Comparison of ENCODE assay signal across 9 mouse cellular contexts in the genomic region with DNA sequence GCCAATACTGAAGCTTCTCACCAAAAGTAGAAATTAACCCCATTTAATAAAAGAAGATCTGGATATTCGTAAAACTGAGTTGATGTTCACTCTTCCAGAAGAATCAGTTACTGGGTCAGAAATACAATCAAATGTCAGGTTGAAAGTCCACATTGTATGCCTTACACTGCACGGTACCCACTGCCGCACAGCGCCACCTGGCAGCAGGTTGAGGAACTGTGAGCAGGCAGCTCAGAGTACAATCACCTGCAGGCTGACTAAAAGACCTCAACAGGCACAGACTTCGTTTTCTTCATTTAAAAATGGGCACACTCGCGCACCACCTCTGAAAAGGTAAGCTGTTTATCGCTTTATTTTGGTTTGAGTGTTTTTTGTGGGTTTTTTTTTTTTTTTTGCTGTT.
DNase-seq lines count a peak whose midpoint lies in the region; ATAC-seq and TF ChIP-seq lines count a peak whose summit lies in the region.
"Had no signal": no experiment of that assay in that cellular context is flagged by ENCODE, and none has a peak within 500 bp of the region (broad histone marks: within the 10 kb centered on the region; RNA-seq: fewer than 3 reads in every experiment).

No protein-coding gene starts in this region.

- H3K27ac ChIP-seq in thymus, adult 2 months (ENCODE audit: control insufficient read depth, insufficient read depth, low read length): no peak overlapping the region
- H3K27ac ChIP-seq in kidney, embryonic 16.5 days (ENCODE audit: low read length): no peak overlapping the region
- H3K27ac ChIP-seq in limb, embryonic 14.5 days (replicated peaks; ENCODE audit: low read depth, low read length): no peak overlapping the region

- H3K36me3 ChIP-seq in thymus, adult 2 months (ENCODE audit: control insufficient read depth, insufficient read depth, low read length): no peaks in the 10 kb centered on the region
- H3K36me3 ChIP-seq in kidney, embryonic 16.5 days (ENCODE audit: insufficient read depth, low read length): no peaks in the 10 kb centered on the region
- H3K36me3 ChIP-seq in limb, embryonic 14.5 days (ENCODE audit: control insufficient read depth, insufficient read depth, low read length): no peaks in the 10 kb centered on the region

- H3K4me1 ChIP-seq in thymus, adult 2 months (replicated peaks; ENCODE audit: control insufficient read depth, insufficient read depth, low read length): no peaks in the 10 kb centered on the region
- H3K4me1 ChIP-seq in kidney, embryonic 16.5 days (ENCODE audit: insufficient read depth, low read length): no peaks in the 10 kb centered on the region
- no peaks in the 10 kb centered on the region for H3K4me1 ChIP-seq in limb, embryonic 14.5 days (ENCODE audit: control insufficient read depth, insufficient read depth, low read length)

- H3K4me2 ChIP-seq in kidney, embryonic 16.5 days (replicated peaks; ENCODE audit: low read depth, low read length): no peak overlapping the region
- H3K4me2 ChIP-seq in limb, embryonic 14.5 days (replicated peaks; ENCODE audit: low read depth, low read length, severe bottlenecking): no peak overlapping the region

- 0 out of 2 replicates have a peak, but pooled peaks have one; percentile 21 for TF ChIP-seq CTCF in thymus, adult 2 months (IDR thresholded peaks at IDR 0.05; ENCODE audit: borderline replicate concordance, control insufficient read depth, extremely low read depth, insufficient read depth, low read length, poor library complexity)

- peak; percentile 6 for DNase-seq in thymus, adult 2 months
- no peak for DNase-seq in thymus, postnatal 36 days
- DNase-seq in cerebellum, postnatal 14 days: peak; percentile 87 to 89
- peak; percentile 73 to 85 for DNase-seq in frontal cortex, postnatal 36 days (ENCODE audit: low spot score in 2 of 2)
- peak; percentile 45 for DNase-seq in limb, embryonic 14.5 days (ENCODE audit: low spot score)
- DNase-seq in ovary, postnatal 14 days (ENCODE audit: low spot score): peak; percentile 49
- DNase-seq in natural killer cell, adult 2 months (ENCODE audit: low spot score in 2 of 2): no peak

- H3K9ac ChIP-seq in kidney, embryonic 16.5 days (replicated peaks; ENCODE audit: low read length): no peak overlapping the region
- H3K9ac ChIP-seq in limb, embryonic 14.5 days (ENCODE audit: low read depth, low read length, severe bottlenecking): no peak overlapping the region

- H3K27me3 ChIP-seq in thymus, adult 2 months (ENCODE audit: control insufficient read depth, insufficient read depth, low read length): no peaks in the 10 kb centered on the region
- H3K27me3 ChIP-seq in kidney, embryonic 16.5 days (ENCODE audit: insufficient read depth, low read length): no peaks in the 10 kb centered on the region
- no peaks in the 10 kb centered on the region for H3K27me3 ChIP-seq in limb, embryonic 14.5 days (ENCODE audit: control insufficient read depth, insufficient read depth, low read length)

- 25% methylated on average over 8 of the region's 8 CpGs for WGBS in thymus, adult 2 months
- WGBS in kidney, embryonic 16.5 days: 23% methylated on average over 8 of the region's 8 CpGs
- WGBS in limb, embryonic 14.5 days: 11% methylated on average over 8 of the region's 8 CpGs

- H3K9me3 ChIP-seq in kidney, embryonic 16.5 days (ENCODE audit: low read length): no peaks in the 10 kb centered on the region
- H3K9me3 ChIP-seq in limb, embryonic 14.5 days (ENCODE audit: control insufficient read depth, low read length): no peaks in the 10 kb centered on the region

- no peak overlapping the region for H3K4me3 ChIP-seq in thymus, adult 2 months (ENCODE audit: control insufficient read depth, insufficient read depth, low read length)
- H3K4me3 ChIP-seq in kidney, embryonic 16.5 days (ENCODE audit: low read length): no peak overlapping the region
- H3K4me3 ChIP-seq in limb, embryonic 14.5 days (replicated peaks; ENCODE audit: low read length): no peak overlapping the region
- H3K4me3 ChIP-seq: erythroblast, embryonic 14.5 days had no signal

- ATAC-seq in kidney, embryonic 16.5 days (ENCODE audit: low FRiP score, low TSS enrichment): peak; percentile 88
- ATAC-seq in limb, embryonic 14.5 days (ENCODE audit: low FRiP score, low read depth): no peak

- TF ChIP-seq POLR2A in thymus, adult 2 months (IDR thresholded peaks at IDR 0.05; ENCODE audit: control insufficient read depth, extremely low read depth, insufficient read depth, low read length, poor library complexity): no peak
- no peak for TF ChIP-seq POLR2A in limb, embryonic 14.5 days (IDR thresholded peaks at IDR 0.05; ENCODE audit: borderline replicate concordance, extremely low read depth, insufficient read depth, insufficient read length)

Comparison
In these comparisons a context has a peak if more than half of its experiments do, and no peak if none do; other contexts are left out.
1. DNase-seq: peak in thymus, adult 2 months (single experiment), cerebellum, postnatal 14 days (2 of 2), frontal cortex, postnatal 36 days (2 of 2), limb, embryonic 14.5 days (single experiment) and ovary, postnatal 14 days (single experiment); none in thymus, postnatal 36 days (0 of 2) and natural killer cell, adult 2 months (0 of 2).